Mouse (Mus musculus): ENCODE results near the gene Sdr9c7.
"Not testable (repeated sequence)": the region's sequence is repeated elsewhere in the genome, so short reads cannot be mapped to it uniquely, and the experiment has no call there.

DNA sequence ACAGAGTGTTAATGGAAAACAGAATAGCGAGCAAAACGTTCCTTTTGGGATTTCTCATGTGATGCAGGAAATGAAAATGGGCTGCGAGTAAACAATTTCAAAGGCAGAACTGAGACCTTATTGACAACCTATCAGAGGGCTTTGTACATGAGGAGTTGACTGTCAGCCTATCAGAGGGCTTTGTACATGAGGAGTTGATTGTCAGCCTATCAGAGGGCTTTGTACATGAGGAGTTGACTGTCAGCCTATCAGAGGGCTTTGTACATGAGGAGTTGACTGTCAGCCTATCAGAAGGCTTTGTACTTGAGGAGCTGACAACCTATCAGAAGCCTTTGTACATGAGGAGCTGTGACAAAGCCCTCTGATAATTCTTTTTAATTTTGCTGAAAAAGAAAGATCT lies 18.9 kb downstream of the Sdr9c7 start:
- not testable (repeated sequence) for TF ChIP-seq CTCF, EP300 (IDR thresholded peaks at IDR 0.05; ENCODE audit: low read depth)
